Comparison of ENCODE assay signal across 9 mouse cellular contexts in genomic region chr5:149964748-149965147, GRCm38 (mm10). TPM values are rescaled to one million over a fixed set of nuclear protein-coding genes. Genes with fewer than 3 reads are reported as not detected.
DNase-seq lines count a peak whose midpoint lies in the region; ATAC-seq lines count a peak whose summit lies in the region.
"Had no signal": no experiment of that assay in that cellular context is flagged by ENCODE, and none has a peak within 500 bp of the region (broad histone marks: within the 10 kb centered on the region; RNA-seq: fewer than 3 reads in every experiment).

No protein-coding gene starts in this region.

- H3K27me3 ChIP-seq in kidney, embryonic 14.5 days (ENCODE audit: control insufficient read depth, insufficient read depth, low read length): no peaks in the 10 kb centered on the region
- H3K27me3 ChIP-seq in hindbrain, embryonic 15.5 days: no peaks in the 10 kb centered on the region
- H3K27me3 ChIP-seq in neural tube, embryonic 13.5 days: no peaks in the 10 kb centered on the region
- H3K27me3 ChIP-seq: liver, embryonic 13.5 days had no signal

- H3K4me1 ChIP-seq in kidney, embryonic 14.5 days (ENCODE audit: control insufficient read depth, insufficient read depth, low read length): no peaks in the 10 kb centered on the region
- peaks cover 9% of the 10 kb centered on the region; the same call in 1 of the 2 replicates for H3K4me1 ChIP-seq in hindbrain, embryonic 15.5 days (replicated peaks)
- peaks cover 21% of the 10 kb centered on the region; the same call in 1 of the 2 replicates for H3K4me1 ChIP-seq in neural tube, embryonic 13.5 days (replicated peaks)
- H3K4me1 ChIP-seq: liver, embryonic 13.5 days had no signal

- no peaks in the 10 kb centered on the region for H3K9me3 ChIP-seq in kidney, embryonic 14.5 days (ENCODE audit: control insufficient read depth, low read length)
- H3K9me3 ChIP-seq in hindbrain, embryonic 15.5 days: no peaks in the 10 kb centered on the region
- H3K9me3 ChIP-seq in neural tube, embryonic 13.5 days: no peaks in the 10 kb centered on the region
- H3K9me3 ChIP-seq: liver, embryonic 13.5 days had no signal

- H3K4me3 ChIP-seq in kidney, embryonic 14.5 days (ENCODE audit: low read length): no peak overlapping the region
- no peak overlapping the region for H3K4me3 ChIP-seq in hindbrain, embryonic 15.5 days
- no peak overlapping the region for H3K4me3 ChIP-seq in neural tube, embryonic 13.5 days
- H3K4me3 ChIP-seq: liver, embryonic 13.5 days had no signal

- H3K4me2 ChIP-seq in kidney, embryonic 14.5 days (replicated peaks; ENCODE audit: low read depth, low read length): peak overlapping the region; percentile 24; the same call in 1 of the 2 replicates
- H3K4me2 ChIP-seq in hindbrain, embryonic 15.5 days: peak overlapping the region; percentile 40
- peak overlapping the region; percentile 34 for H3K4me2 ChIP-seq in neural tube, embryonic 13.5 days
- H3K4me2 ChIP-seq: liver, embryonic 13.5 days had no signal

- no peak overlapping the region for H3K27ac ChIP-seq in kidney, embryonic 14.5 days (ENCODE audit: low read depth, low read length)
- peak overlapping the region; percentile 55 for H3K27ac ChIP-seq in hindbrain, embryonic 15.5 days (replicated peaks)
- H3K27ac ChIP-seq in neural tube, embryonic 13.5 days (replicated peaks): peak overlapping the region; percentile 69
- H3K27ac ChIP-seq: liver, embryonic 13.5 days had no signal

- 0 out of 2 replicates have a peak overlapping the region, but pooled peaks have one; percentile 7 for H3K9ac ChIP-seq in kidney, embryonic 14.5 days (ENCODE audit: low read depth, low read length)
- no peak overlapping the region for H3K9ac ChIP-seq in hindbrain, embryonic 15.5 days
- no peak overlapping the region for H3K9ac ChIP-seq in neural tube, embryonic 13.5 days
- H3K9ac ChIP-seq: liver, embryonic 13.5 days had no signal

- H3K36me3 ChIP-seq in kidney, embryonic 14.5 days (ENCODE audit: control insufficient read depth, insufficient read depth, low read length): no peaks in the 10 kb centered on the region
- no peaks in the 10 kb centered on the region for H3K36me3 ChIP-seq in hindbrain, embryonic 15.5 days
- no peaks in the 10 kb centered on the region for H3K36me3 ChIP-seq in neural tube, embryonic 13.5 days
- H3K36me3 ChIP-seq: liver, embryonic 13.5 days had no signal

- no peak for ATAC-seq in kidney, embryonic 14.5 days (ENCODE audit: low FRiP score, low TSS enrichment)
- ATAC-seq in hindbrain, embryonic 15.5 days (ENCODE audit: low FRiP score, low read depth): peak; percentile 65; the same call in 1 of the 2 replicates
- ATAC-seq in neural tube, embryonic 13.5 days (ENCODE audit: low read depth): peak; percentile 76
- ATAC-seq in megakaryocyte progenitor cell, adult 5-6 weeks (replicated peaks; ENCODE audit: poor library complexity): no peak

- 13% methylated on average over 13 of the region's 13 CpGs for WGBS in kidney, embryonic 14.5 days
- WGBS in hindbrain, embryonic 15.5 days: 15% methylated on average over 13 of the region's 13 CpGs
- 13% methylated on average over 13 of the region's 13 CpGs for WGBS in neural tube, embryonic 13.5 days

- DNase-seq in kidney, postnatal 25 days: no peak
- peak; percentile 19 for DNase-seq in embryo, embryonic 11 days
- no peak for DNase-seq in urinary bladder, postnatal 25 days (ENCODE audit: low spot score)
- no peak for DNase-seq in urinary bladder, adult 18-20 months (ENCODE audit: low spot score in 2 of 2)
- DNase-seq: liver, embryonic 13.5 days had no signal

RNA-seq across cellular contexts. Expression of gene Rxfp2, which starts 53.7 kb away (rescaled TPM):
- 6.0 and 7.9 TPM in 2 replicates for polyA plus RNA-seq in kidney, embryonic 14.5 days (2014; fragmentation: Nextera tagmentation; extraction: Ambion mirVana)
- polyA plus RNA-seq in hindbrain, embryonic 15.5 days (2015; fragmentation: Nextera tagmentation; extraction: Ambion mirVana): 0.34 and 0.35 TPM in 2 replicates
- polyA plus RNA-seq in neural tube, embryonic 13.5 days (2015; fragmentation: Nextera tagmentation; extraction: Ambion mirVana): 0.64 and 1.1 TPM in 2 replicates
- total RNA-seq in megakaryocyte progenitor cell, adult 5-6 weeks (2015): not detected in 2 replicates
- not detected in 2 replicates for total RNA-seq in megakaryocyte progenitor cell, adult 5-6 weeks (2017)

Comparison
In these comparisons a context has a peak if more than half of its experiments do, and no peak if none do; other contexts are left out.
1. ATAC-seq: peak in hindbrain, embryonic 15.5 days (single experiment) and neural tube, embryonic 13.5 days (single experiment); none in kidney, embryonic 14.5 days (single experiment) and megakaryocyte progenitor cell, adult 5-6 weeks (single experiment).
2. Peak in every context shown above with its lines, with median percentiles within 50 percentile points of each other: H3K4me2 ChIP-seq.